In genomic region chr2:20547349-20547677, GRCm38 (mm10) we compare ENCODE assay signal across 8 mouse cellular contexts.
DNase-seq lines count a peak whose midpoint lies in the region; ATAC-seq and TF ChIP-seq lines count a peak whose summit lies in the region.

No protein-coding gene starts in this region.

- 0 out of 2 replicates have a peak, but pooled peaks cover 4% of the 10 kb centered on the region for H3K9me3 ChIP-seq in intestine, embryonic 14.5 days (ENCODE audit: control insufficient read depth, low read length)
- no peaks in the 10 kb centered on the region for H3K9me3 ChIP-seq in lung, embryonic 14.5 days (ENCODE audit: low read depth, low read length)

- no peak for TF ChIP-seq CTCF in lung, embryonic 14.5 days (IDR thresholded peaks at IDR 0.05; ENCODE audit: low read depth)

- H3K4me1 ChIP-seq in intestine, embryonic 14.5 days (replicated peaks; ENCODE audit: control insufficient read depth, insufficient read depth, low read length) = peaks cover 24% of the 10 kb centered on the region
- peaks cover 4% of the 10 kb centered on the region; the same call in 1 of the 2 replicates for H3K4me1 ChIP-seq in lung, embryonic 14.5 days (ENCODE audit: insufficient read depth)

- peak; percentile 43 to 64 for DNase-seq in urinary bladder, postnatal 36 days (ENCODE audit: low spot score in 2 of 2)
- no peak for DNase-seq in urinary bladder, adult 2 months (ENCODE audit: low spot score)
- DNase-seq in intestine, embryonic 14.5 days (ENCODE audit: low spot score) = no peak
- peak; percentile 81 for DNase-seq in lung, embryonic 14.5 days
- no peak for DNase-seq in B cell, adult 2 months
- DNase-seq in left cerebral cortex, adult 11 months (ENCODE audit: low spot score) = no peak
- DNase-seq in thymus, postnatal 36 days = no peak
- DNase-seq in cerebellum, adult 11-12 months = no peak

- peak overlapping the region; percentile 55 for H3K27ac ChIP-seq in intestine, embryonic 14.5 days (ENCODE audit: low read depth)
- peak overlapping the region; percentile 78 for H3K27ac ChIP-seq in lung, embryonic 14.5 days (ENCODE audit: low read depth)

- H3K9ac ChIP-seq in intestine, embryonic 14.5 days (ENCODE audit: low read length) = no peak overlapping the region
- H3K9ac ChIP-seq in lung, embryonic 14.5 days = no peak overlapping the region

- 22% methylated on average over 5 of the region's 5 CpGs for WGBS in intestine, embryonic 14.5 days
- WGBS in lung, embryonic 14.5 days = 19% methylated on average over 5 of the region's 5 CpGs

- peak; percentile 93 for ATAC-seq in intestine, embryonic 14.5 days (replicated peaks; ENCODE audit: low FRiP score, low TSS enrichment, low read depth)
- ATAC-seq in lung, embryonic 14.5 days (ENCODE audit: insufficient read depth) = peak; percentile 93

- H3K4me2 ChIP-seq in intestine, embryonic 14.5 days (ENCODE audit: low read length) = peak overlapping the region; percentile 43
- H3K4me2 ChIP-seq in lung, embryonic 14.5 days = peak overlapping the region; percentile 44

- H3K27me3 ChIP-seq in intestine, embryonic 14.5 days (replicated peaks; ENCODE audit: control insufficient read depth, insufficient read depth, low read length) = no peaks in the 10 kb centered on the region
- H3K27me3 ChIP-seq in lung, embryonic 14.5 days (ENCODE audit: insufficient read depth, low read length) = no peaks in the 10 kb centered on the region

- H3K4me3 ChIP-seq in intestine, embryonic 14.5 days (ENCODE audit: low read depth, low read length) = peak overlapping the region; percentile 2; the same call in 1 of the 2 replicates
- peak overlapping the region; percentile 18 for H3K4me3 ChIP-seq in lung, embryonic 14.5 days (ENCODE audit: low read depth, low read length)

- no peaks in the 10 kb centered on the region for H3K36me3 ChIP-seq in intestine, embryonic 14.5 days (ENCODE audit: control insufficient read depth, insufficient read depth, low read length)
- no peaks in the 10 kb centered on the region for H3K36me3 ChIP-seq in lung, embryonic 14.5 days (ENCODE audit: insufficient read depth)

Comparison
In these comparisons a context has a peak if more than half of its experiments do, and no peak if none do; other contexts are left out.
1. DNase-seq: peak in urinary bladder, postnatal 36 days (2 of 2) and lung, embryonic 14.5 days (single experiment); none in urinary bladder, adult 2 months (single experiment), intestine, embryonic 14.5 days (single experiment), B cell, adult 2 months (0 of 2), left cerebral cortex, adult 11 months (single experiment), thymus, postnatal 36 days (0 of 2) and cerebellum, adult 11-12 months (single experiment).